Mouse (Mus musculus) urinary bladder, postnatal 14 days (tissue): ENCODE data around the gene 1810010H24Rik.
"Not testable (repeated sequence)": the region's sequence is repeated elsewhere in the genome, so short reads cannot be mapped to it uniquely, and the experiment has no call there.

Experiments used
- DNase-seq: peaks from one replicate; pipeline ENCODE4 v3.0.0; 2021; ENCODE audit warnings: low spot score

1810010H24Rik gene

GRCm38 (mm10) chr11:107041396-107041795, 15.9 kb downstream of the 1810010H24Rik start:
- no peak for DNase-seq

GRCm38 (mm10) chr11:107043361-107043760, 17.9 kb downstream of the 1810010H24Rik start:
- no peak for DNase-seq

GRCm38 (mm10) chr11:107044321-107044720, 18.8 kb downstream of the 1810010H24Rik start:
- DNase-seq = peak; percentile 78

GRCm38 (mm10) chr11:107045546-107045945, 20.1 kb downstream of the 1810010H24Rik start:
- no peak for DNase-seq

- no peak for DNase-seq
These were observed 21.5 kb downstream of the 1810010H24Rik start for GRCm38 (mm10) chr11:107046766-107047620.

- DNase-seq = no peak
These were observed 29.4 kb downstream of the 1810010H24Rik start for GRCm38 (mm10) chr11:107054870-107055269.

GRCm38 (mm10) chr11:107057391-107057790, 31.9 kb downstream of the 1810010H24Rik start:
- no peak for DNase-seq

GRCm38 (mm10) chr11:107059634-107060033, 34.2 kb downstream of the 1810010H24Rik start:
- not testable (repeated sequence) for DNase-seq

GRCm38 (mm10) chr11:107060941-107061340, 35.5 kb downstream of the 1810010H24Rik start:
- no peak for DNase-seq

- DNase-seq = no peak
These were observed 37.6 kb downstream of the 1810010H24Rik start for GRCm38 (mm10) chr11:107063067-107063466.

GRCm38 (mm10) chr11:107064590-107064989, 39.1 kb downstream of the 1810010H24Rik start:
- no peak for DNase-seq

GRCm38 (mm10) chr11:107065216-107065785, 39.8 kb downstream of the 1810010H24Rik start:
- no peak for DNase-seq
